Mouse (Mus musculus): Measurements from ENCODE around the gene Mkln1.

- TF ChIP-seq CTCF (IDR thresholded peaks at IDR 0.05; ENCODE audit: borderline replicate concordance, control insufficient read depth, extremely low read depth, insufficient read depth, low read length, poor library complexity) (no peak), POLR2A (IDR thresholded peaks at IDR 0.05; ENCODE audit: control insufficient read depth, extremely low read depth, insufficient read depth, low read length, poor library complexity) (no peak)
These were observed 28.7 kb upstream of the Mkln1 start for GRCm38 (mm10) chr6:31369875-31370274.

All from thymus, adult 2 months (tissue).